In genomic region chr1:61151742-61152141, GRCm38 (mm10) we compare ENCODE assay signal across 23 mouse cellular contexts.
DNase-seq lines count a peak whose midpoint lies in the region; ATAC-seq lines count a peak whose summit lies in the region.
"Had no signal": no experiment of that assay in that cellular context is flagged by ENCODE, and none has a peak within 500 bp of the region (broad histone marks: within the 10 kb centered on the region; RNA-seq: fewer than 3 reads in every experiment).

No protein-coding gene starts in this region.

- H3K27ac ChIP-seq in limb, embryonic 11.5 days (replicated peaks; ENCODE audit: low read depth, low read length), result peak overlapping the region; percentile 65
- H3K27ac ChIP-seq: kidney, embryonic 15.5 days; macrophage; neural tube, embryonic 15.5 days had no signal

- 15% methylated on average over 2 of the region's 2 CpGs for WGBS in limb, embryonic 11.5 days

- no peak overlapping the region for H3K9ac ChIP-seq in limb, embryonic 11.5 days (ENCODE audit: low read length)
- H3K9ac ChIP-seq: forebrain, postnatal 0 days; kidney, embryonic 15.5 days; liver, postnatal 0 days; neural tube, embryonic 15.5 days had no signal

- H3K4me3 ChIP-seq in limb, embryonic 11.5 days (ENCODE audit: low read depth, low read length), result no peak overlapping the region
- H3K4me3 ChIP-seq: kidney, embryonic 15.5 days; neural tube, embryonic 15.5 days had no signal

- H3K4me2 ChIP-seq in limb, embryonic 11.5 days (ENCODE audit: low read depth, severe bottlenecking), result no peak overlapping the region
- H3K4me2 ChIP-seq: kidney, embryonic 15.5 days; liver, embryonic 11.5 days; midbrain, embryonic 11.5 days; neural tube, embryonic 15.5 days had no signal

- no peak; the same call in 1 of the 2 replicates for ATAC-seq in limb, embryonic 11.5 days (ENCODE audit: insufficient number of reproducible peaks, low FRiP score, low TSS enrichment, low read depth)
- ATAC-seq: forebrain, postnatal 0 days; liver, postnatal 0 days; lung, postnatal 0 days; Patski had no signal

- H3K27me3 ChIP-seq in limb, embryonic 11.5 days (ENCODE audit: control insufficient read depth, insufficient read depth, low read length), result no peaks in the 10 kb centered on the region
- H3K27me3 ChIP-seq: neural tube, embryonic 15.5 days had no signal

- no peaks in the 10 kb centered on the region for H3K9me3 ChIP-seq in limb, embryonic 11.5 days (ENCODE audit: control insufficient read depth, low read length)
- H3K9me3 ChIP-seq: kidney, embryonic 15.5 days; neural tube, embryonic 15.5 days had no signal

- H3K4me1 ChIP-seq in limb, embryonic 11.5 days (ENCODE audit: control insufficient read depth, insufficient read depth, low read length), result peaks cover 17% of the 10 kb centered on the region; the same call in 1 of the 2 replicates
- H3K4me1 ChIP-seq: kidney, embryonic 15.5 days had no signal

- peak; percentile 37 for DNase-seq in gastrocnemius, postnatal 14 days
- DNase-seq in gastrocnemius, postnatal 10 days, result no peak
- peak; percentile 17 for DNase-seq in MN1 (ENCODE audit: low spot score)
- DNase-seq in embryo, embryonic 9.5 days (ENCODE audit: extremely low spot score), result peak; percentile 41
- DNase-seq in limb, embryonic 11.5 days (ENCODE audit: low spot score), result peak; percentile 53
- no peak for DNase-seq in spleen, postnatal 10 days (ENCODE audit: low spot score in 2 of 2)
- no peak for DNase-seq in spleen, adult 18-20 months
- no peak for DNase-seq in cerebellum, postnatal 14 days
- DNase-seq: adrenal gland, adult 2 months; cerebellum, adult 18-20 months; cerebellum, postnatal 25 days; forebrain, postnatal 0 days; kidney, adult 11 months; left cerebral cortex, postnatal 4 days; liver, postnatal 0 days; thymus, postnatal 14 days had no signal

- intact Hi-C loops in gastrocnemius, postnatal 14 days (cut with DNase I; ENCODE audit: low total_unique reads), result no loop called here

- no peaks in the 10 kb centered on the region for H3K36me3 ChIP-seq in limb, embryonic 11.5 days (ENCODE audit: control insufficient read depth, insufficient read depth, low read length)
- H3K36me3 ChIP-seq: kidney, embryonic 15.5 days; neural tube, embryonic 15.5 days had no signal

Comparison
In these comparisons a context has a peak if more than half of its experiments do, and no peak if none do; other contexts are left out.
1. DNase-seq: peak in gastrocnemius, postnatal 14 days (single experiment), MN1 (single experiment), embryo, embryonic 9.5 days (single experiment) and limb, embryonic 11.5 days (single experiment); none in gastrocnemius, postnatal 10 days (single experiment), spleen, postnatal 10 days (0 of 2), spleen, adult 18-20 months (0 of 2) and cerebellum, postnatal 14 days (0 of 2).